Mouse (Mus musculus): ENCODE data around the gene Fam76a.

GRCm38 (mm10) chr4:132912156-132912555 is 10.2 kb downstream of the Fam76a start:
- TF ChIP-seq CTCF (conservative IDR thresholded peaks at IDR 0.05; ENCODE audit: low read length) (no peak), POU5F1 (IDR thresholded peaks at IDR 0.05; ENCODE audit: borderline replicate concordance, low read length) (no peak)
